Mouse (Mus musculus): ENCODE measurements around the gene Ino80b. TPM values are rescaled to one million over a fixed set of nuclear protein-coding genes. Genes with fewer than 3 reads are reported as not detected.

Ino80b gene
- total and polyA plus RNA-seq, 3 experiments = 14.9 to 30.4 (median 26.1) TPM

DNA sequence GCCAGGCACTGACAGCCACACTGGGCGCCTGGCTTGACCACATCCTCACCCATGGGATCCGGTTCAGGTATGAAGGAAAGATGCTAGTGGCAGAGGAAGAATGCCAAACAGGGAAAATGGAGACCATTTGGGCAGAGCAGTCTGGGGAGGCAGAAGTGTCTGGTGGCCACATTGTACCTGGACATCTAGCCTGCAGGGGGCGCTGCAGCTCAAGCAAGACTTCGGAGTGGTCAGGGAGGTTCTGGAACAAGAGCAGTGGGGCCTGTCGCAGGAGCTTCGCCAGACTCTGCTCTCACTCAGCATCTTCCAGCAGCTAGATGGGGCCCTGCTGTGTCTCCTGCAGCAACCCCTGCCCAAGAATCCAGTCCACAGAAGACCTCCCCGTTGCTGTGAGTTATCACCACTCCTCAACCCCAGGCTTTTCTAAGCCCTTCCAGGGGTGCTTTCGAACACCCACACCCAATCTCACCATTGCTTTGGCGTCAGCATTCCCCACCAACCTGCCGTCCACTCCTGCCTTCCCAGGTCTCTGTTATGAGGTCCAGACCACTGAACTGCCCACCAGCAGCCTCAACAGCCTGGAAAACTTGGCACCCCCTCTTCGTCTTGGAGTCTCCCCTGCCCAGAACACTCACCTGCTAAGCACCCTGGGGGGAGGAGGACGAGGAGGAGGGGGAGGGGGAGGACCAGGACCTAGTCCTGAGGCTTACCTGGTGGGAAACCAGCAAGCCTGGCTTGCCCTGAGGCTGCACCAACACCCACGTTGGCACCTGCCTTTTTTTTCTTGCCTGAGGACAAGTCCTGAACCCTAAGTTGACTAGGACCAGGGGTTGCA lies 17.4 kb downstream of the Ino80b start:
- dilution Hi-C loops (cut with MboI; ENCODE audit: extremely low pct_ligation_motif_present, extremely low pct_unique_long_range_greater_than_20kb, low sequenced_read_pairs) (no loop called here), in situ Hi-C loops (cut with MboI; ENCODE audit: low pct_ligation_motif_present, low pct_unique_long_range_greater_than_20kb, low sequenced_read_pairs) (no loop called here)
- TF ChIP-seq TBP (conservative IDR thresholded peaks at IDR 0.05; ENCODE audit: low read depth, low read length) (no peak), JUND (conservative IDR thresholded peaks at IDR 0.05; ENCODE audit: low read depth, low read length) (no peak), MAX (IDR thresholded peaks at IDR 0.05; ENCODE audit: low read length) (peak; percentile 60; the same call in 1 of the 2 replicates), RCOR1 (conservative IDR thresholded peaks at IDR 0.05; ENCODE audit: low read depth, low read length) (no peak), USF2 (conservative IDR thresholded peaks at IDR 0.05; ENCODE audit: low read depth, low read length) (no peak), NRF1 (IDR thresholded peaks at IDR 0.05; ENCODE audit: low read depth, low read length) (no peak), ZNF384 (IDR thresholded peaks at IDR 0.05; ENCODE audit: low read depth, low read length) (no peak), ETS1 (conservative IDR thresholded peaks at IDR 0.05; ENCODE audit: low read depth, low read length) (no peak), ZKSCAN1 (IDR thresholded peaks at IDR 0.05; ENCODE audit: borderline replicate concordance, low read depth, low read length) (no peak), JUN (IDR thresholded peaks at IDR 0.05; ENCODE audit: insufficient read depth, low read depth, low read length) (no peak), GABPA (IDR thresholded peaks at IDR 0.05; ENCODE audit: insufficient replicate concordance, low read depth, low read length) (no peak), HCFC1 (IDR thresholded peaks at IDR 0.05; ENCODE audit: low read depth, low read length) (no peak), NELFE (IDR thresholded peaks at IDR 0.05; ENCODE audit: low read depth, low read length) (0 out of 2 replicates have a peak, but pooled peaks have one; percentile 11), MAZ (IDR thresholded peaks at IDR 0.05; ENCODE audit: low read depth, low read length) (no peak), MEF2A (IDR thresholded peaks at IDR 0.05; ENCODE audit: borderline replicate concordance, low read depth, low read length) (no peak), POLR2AphosphoS2 (IDR thresholded peaks at IDR 0.05; ENCODE audit: low read depth, low read length) (no peak), RAD21 (IDR thresholded peaks at IDR 0.05; ENCODE audit: low read depth, low read length) (peak; percentile 73), SMC3 (IDR thresholded peaks at IDR 0.05; ENCODE audit: low read depth, low read length) (peak; percentile 70), ZMIZ1 (IDR thresholded peaks at IDR 0.05; ENCODE audit: low read depth, low read length) (no peak), TCF12 (IDR thresholded peaks at IDR 0.05; ENCODE audit: low read depth, low read length) (0 out of 2 replicates have a peak, but pooled peaks have one; percentile 11), IRF4 (IDR thresholded peaks at IDR 0.05; ENCODE audit: low read depth, low read length) (no peak), ELF1 (IDR thresholded peaks at IDR 0.05; ENCODE audit: low read depth, low read length) (no peak), MXI1 (IDR thresholded peaks at IDR 0.05; ENCODE audit: low read depth, low read length) (no peak), SIN3A (IDR thresholded peaks at IDR 0.05; ENCODE audit: low read length) (peak; percentile 34; the same call in 1 of the 2 replicates), CHD2 (IDR thresholded peaks at IDR 0.05; ENCODE audit: low read length) (no peak), CTCF (conservative IDR thresholded peaks at IDR 0.05 in 1 of 2, IDR thresholded peaks at IDR 0.05 in 1 of 2; ENCODE audit: low read depth in 2 of 2, low read length in 2 of 2) (peak; percentile 72 to 88), POLR2A (IDR thresholded peaks at IDR 0.05; ENCODE audit: low read depth, low read length) (no peak)
- H3K4me3 ChIP-seq (replicated peaks in 1 of 3; ENCODE audit: low read depth in 2 of 3, low read length in 2 of 3, poor library complexity in 1 of 3) = peak overlapping the region; percentile 70 to 100 (median 99)
- peak; percentile 88 for DNase-seq (ENCODE audit: extremely low read depth)
- no peaks in the 10 kb centered on the region for H3K9me3 ChIP-seq (replicated peaks; ENCODE audit: low read length)
- H3K27me3 ChIP-seq (replicated peaks) = no peaks in the 10 kb centered on the region
- H3K4me1 ChIP-seq (ENCODE audit: control insufficient read depth in 1 of 2, insufficient read depth in 2 of 2) = peaks cover 13 to 39% of the 10 kb centered on the region in 2 experiments
- H3K36me3 ChIP-seq (replicated peaks in 1 of 2; ENCODE audit: control insufficient read depth in 1 of 2, insufficient read depth in 1 of 2, low read length in 1 of 2) = peaks cover 9 to 63% of the 10 kb centered on the region in 2 experiments
- peak overlapping the region; percentile 77; the same call in 1 of the 2 replicates for H3K9ac ChIP-seq (ENCODE audit: insufficient read depth, low read depth)
- peaks cover 14% of the 10 kb centered on the region for H3K79me2 ChIP-seq (replicated peaks; ENCODE audit: control insufficient read depth, extremely low read depth, insufficient read depth, poor library complexity, severe bottlenecking)
- no peak overlapping the region for H3K27ac ChIP-seq (ENCODE audit: insufficient read depth, low read depth)
- H3K4me2 ChIP-seq (ENCODE audit: insufficient read depth, low read depth, poor library complexity, severe bottlenecking) = peak overlapping the region; percentile 59

Data from CH12.LX (cell line).